Mouse (Mus musculus): ENCODE measurements around the gene Lmntd1. TPM values are rescaled to one million over a fixed set of nuclear protein-coding genes. Genes with fewer than 3 reads are reported as not detected.

Gene Lmntd1
- polyA plus RNA-seq, 1 experiment from 2014 or later: 1.7 TPM

- no peaks in the 10 kb centered on the region for H3K9me3 ChIP-seq
- H3K4me2 ChIP-seq: no peak overlapping the region
- ATAC-seq (replicated peaks): no peak
- 75% methylated on average over 16 of the region's 16 CpGs for WGBS
- no peaks in the 10 kb centered on the region for H3K4me1 ChIP-seq
- no peak overlapping the region for H3K4me3 ChIP-seq
- no peaks in the 10 kb centered on the region for H3K36me3 ChIP-seq (replicated peaks)
- no peak overlapping the region for H3K9ac ChIP-seq
- no peaks in the 10 kb centered on the region for H3K27me3 ChIP-seq (replicated peaks)
- no peak overlapping the region for H3K27ac ChIP-seq
Measured at GRCm38 (mm10) chr6:145417014-145417719, 197.0 kb downstream of the Lmntd1 start.

GRCm38 (mm10) chr6:145404369-145405051, 209.6 kb downstream of the Lmntd1 start:
- no peak overlapping the region for H3K4me3 ChIP-seq
- no peaks in the 10 kb centered on the region for H3K9me3 ChIP-seq
- H3K9ac ChIP-seq: no peak overlapping the region
- no peaks in the 10 kb centered on the region for H3K36me3 ChIP-seq (replicated peaks)
- H3K4me1 ChIP-seq: no peaks in the 10 kb centered on the region
- no peaks in the 10 kb centered on the region for H3K27me3 ChIP-seq (replicated peaks)
- WGBS: 92% methylated on average over 10 of the region's 10 CpGs
- no peak overlapping the region for H3K4me2 ChIP-seq
- no peak for ATAC-seq (replicated peaks)
- H3K27ac ChIP-seq: no peak overlapping the region

GRCm38 (mm10) chr6:145401140-145401539, 213.0 kb downstream of the Lmntd1 start:
- WGBS: 24% methylated on average over 4 of the region's 4 CpGs
- no peak for ATAC-seq (replicated peaks)
- no peaks in the 10 kb centered on the region for H3K9me3 ChIP-seq
- H3K27ac ChIP-seq: no peak overlapping the region
- H3K9ac ChIP-seq: no peak overlapping the region
- H3K4me3 ChIP-seq: no peak overlapping the region
- no peaks in the 10 kb centered on the region for H3K27me3 ChIP-seq (replicated peaks)
- H3K4me1 ChIP-seq: no peaks in the 10 kb centered on the region
- H3K36me3 ChIP-seq (replicated peaks): no peaks in the 10 kb centered on the region
- no peak overlapping the region for H3K4me2 ChIP-seq

GRCm38 (mm10) chr6:145397881-145398280, 216.2 kb downstream of the Lmntd1 start:
- no peak overlapping the region for H3K27ac ChIP-seq
- no peak for ATAC-seq (replicated peaks)
- H3K9me3 ChIP-seq: no peaks in the 10 kb centered on the region
- no peaks in the 10 kb centered on the region for H3K27me3 ChIP-seq (replicated peaks)
- 87% methylated on average over 4 of the region's 4 CpGs for WGBS
- H3K36me3 ChIP-seq (replicated peaks): no peaks in the 10 kb centered on the region
- H3K4me2 ChIP-seq: no peak overlapping the region
- no peak overlapping the region for H3K9ac ChIP-seq
- H3K4me1 ChIP-seq: no peaks in the 10 kb centered on the region
- H3K4me3 ChIP-seq: no peak overlapping the region

GRCm38 (mm10) chr6:145396534-145396933, 217.6 kb downstream of the Lmntd1 start:
- no peaks in the 10 kb centered on the region for H3K9me3 ChIP-seq
- H3K9ac ChIP-seq: no peak overlapping the region
- no peaks in the 10 kb centered on the region for H3K4me1 ChIP-seq
- H3K4me3 ChIP-seq: no peak overlapping the region
- H3K27me3 ChIP-seq (replicated peaks): no peaks in the 10 kb centered on the region
- H3K36me3 ChIP-seq (replicated peaks): no peaks in the 10 kb centered on the region
- no peak overlapping the region for H3K27ac ChIP-seq
- no peak overlapping the region for H3K4me2 ChIP-seq
- no peak for ATAC-seq (replicated peaks)
- 92% methylated on average over 2 of the region's 2 CpGs for WGBS

- ATAC-seq (replicated peaks): no peak
- WGBS: 67% methylated on average over 2 of the region's 2 CpGs
- H3K27me3 ChIP-seq (replicated peaks): no peaks in the 10 kb centered on the region
- no peak overlapping the region for H3K9ac ChIP-seq
- H3K4me3 ChIP-seq: no peak overlapping the region
- no peaks in the 10 kb centered on the region for H3K36me3 ChIP-seq (replicated peaks)
- no peak overlapping the region for H3K4me2 ChIP-seq
- no peak overlapping the region for H3K27ac ChIP-seq
- no peaks in the 10 kb centered on the region for H3K9me3 ChIP-seq
- peaks cover 11% of the 10 kb centered on the region for H3K4me1 ChIP-seq
Measured at GRCm38 (mm10) chr6:145390421-145390820, 223.7 kb downstream of the Lmntd1 start.

GRCm38 (mm10) chr6:145389904-145390303, 224.2 kb downstream of the Lmntd1 start:
- no peak overlapping the region for H3K4me3 ChIP-seq
- no peak overlapping the region for H3K4me2 ChIP-seq
- no peaks in the 10 kb centered on the region for H3K36me3 ChIP-seq (replicated peaks)
- peaks cover 11% of the 10 kb centered on the region for H3K4me1 ChIP-seq
- no peaks in the 10 kb centered on the region for H3K9me3 ChIP-seq
- H3K27ac ChIP-seq: no peak overlapping the region
- no peaks in the 10 kb centered on the region for H3K27me3 ChIP-seq (replicated peaks)
- H3K9ac ChIP-seq: no peak overlapping the region
- no peak for ATAC-seq (replicated peaks)
- WGBS: 68% methylated on average over 7 of the region's 7 CpGs

GRCm38 (mm10) chr6:145387378-145387777, 226.7 kb downstream of the Lmntd1 start:
- Histone ChIP-seq H3K4me3 (no peak overlapping the region), H3K9me3 (no peaks in the 10 kb centered on the region), H3K36me3 (replicated peaks) (no peaks in the 10 kb centered on the region), H3K4me1 (peaks cover 11% of the 10 kb centered on the region), H3K9ac (no peak overlapping the region), H3K27me3 (replicated peaks) (no peaks in the 10 kb centered on the region), H3K4me2 (no peak overlapping the region), H3K27ac (no peak overlapping the region)
- ATAC-seq (replicated peaks): peak; percentile 90
- WGBS: 57% methylated on average over 6 of the region's 6 CpGs

GRCm38 (mm10) chr6:145382586-145383380, 231.3 kb downstream of the Lmntd1 start:
- 68% methylated on average over 12 of the region's 12 CpGs for WGBS
- no peaks in the 10 kb centered on the region for H3K36me3 ChIP-seq (replicated peaks)
- no peak for ATAC-seq (replicated peaks)
- H3K4me3 ChIP-seq: no peak overlapping the region
- H3K27me3 ChIP-seq (replicated peaks): no peaks in the 10 kb centered on the region
- H3K4me1 ChIP-seq: peaks cover 14% of the 10 kb centered on the region
- no peak overlapping the region for H3K4me2 ChIP-seq
- no peak overlapping the region for H3K9ac ChIP-seq
- no peaks in the 10 kb centered on the region for H3K9me3 ChIP-seq
- H3K27ac ChIP-seq: no peak overlapping the region

GRCm38 (mm10) chr6:145380961-145381360, 233.2 kb downstream of the Lmntd1 start:
- Histone ChIP-seq H3K27ac (peak overlapping the region; percentile 17; the same call in 1 of the 2 replicates), H3K4me1 (peaks cover 5% of the 10 kb centered on the region; the same call in 1 of the 2 replicates), H3K9ac (no peak overlapping the region), H3K4me2 (no peak overlapping the region), H3K9me3 (no peaks in the 10 kb centered on the region), H3K27me3 (replicated peaks) (no peaks in the 10 kb centered on the region), H3K4me3 (no peak overlapping the region), H3K36me3 (replicated peaks) (no peaks in the 10 kb centered on the region)
- WGBS: 43% methylated on average over 8 of the region's 8 CpGs
- ATAC-seq (replicated peaks): peak; percentile 52; the same call in 1 of the 2 replicates

- Histone ChIP-seq H3K4me3 (no peak overlapping the region), H3K36me3 (replicated peaks) (no peaks in the 10 kb centered on the region), H3K27ac (no peak overlapping the region), H3K4me2 (no peak overlapping the region), H3K9me3 (no peaks in the 10 kb centered on the region), H3K9ac (no peak overlapping the region), H3K27me3 (replicated peaks) (no peaks in the 10 kb centered on the region), H3K4me1 (peaks cover 5% of the 10 kb centered on the region; the same call in 1 of the 2 replicates)
- ATAC-seq (replicated peaks): no peak
- WGBS: 30% methylated on average over 6 of the region's 6 CpGs
Measured at GRCm38 (mm10) chr6:145379175-145379574, 234.9 kb downstream of the Lmntd1 start.

GRCm38 (mm10) chr6:145378689-145379088, 235.4 kb downstream of the Lmntd1 start:
- H3K9ac ChIP-seq: no peak overlapping the region
- H3K36me3 ChIP-seq (replicated peaks): no peaks in the 10 kb centered on the region
- ATAC-seq (replicated peaks): no peak
- no peaks in the 10 kb centered on the region for H3K9me3 ChIP-seq
- H3K27me3 ChIP-seq (replicated peaks): no peaks in the 10 kb centered on the region
- no peak overlapping the region for H3K4me2 ChIP-seq
- H3K27ac ChIP-seq: no peak overlapping the region
- H3K4me3 ChIP-seq: no peak overlapping the region
- peaks cover 8% of the 10 kb centered on the region; the same call in 1 of the 2 replicates for H3K4me1 ChIP-seq
- 81% methylated on average over 4 of the region's 4 CpGs for whole genome bisulfite sequencing
